Mouse (Mus musculus) adrenal gland, postnatal 10 days (tissue): ENCODE results near the gene Zfp280d. TPM values are rescaled to one million over a fixed set of nuclear protein-coding genes. Genes with fewer than 3 reads are reported as not detected.

Experiments used
- total RNA-seq, 2 experiments: library from RNA; stranded (reverse); gene quantifications; 2 replicates each; pipeline ENCODE4 v1.2.3; 2021

Gene Zfp280d
- total RNA-seq, 2 experiments from 2014 or later = 27.6 to 46.9 TPM

Other genes starting within 250 kb of the Zfp280d start
- 10 to 100 TPM; 82.5 to 95.3 TPM for gene Tcf12, start 163.0 kb upstream of the Zfp280d start, total RNA-seq
- 1 to 10 TPM; 3.7 to 3.8 TPM for gene Mns1, start 163.2 kb downstream of the Zfp280d start, total RNA-seq
- gene Tex9, start 217.4 kb downstream of the Zfp280d start, total RNA-seq = 10 to 100 TPM in 1 of 2 experiments, 1 to 10 TPM in 1; 6.5 to 11.1 TPM